Mouse (Mus musculus): ENCODE data around the gene Snx32.
A peak's percentile ranks its signal among the peaks of the same experiment; 100 is the strongest.

The Snx32 gene

GRCm38 (mm10) chr19:5483386-5484359 lies 26.7 kb downstream of the Snx32 start:
- no peak for DNase-seq (ENCODE audit: low read depth)

- no peak for DNase-seq (ENCODE audit: low read depth)
Measured at GRCm38 (mm10) chr19:5481398-5481797, 28.9 kb downstream of the Snx32 start.

- no peak for DNase-seq (ENCODE audit: low read depth)
Measured at GRCm38 (mm10) chr19:5480016-5480415, 30.3 kb downstream of the Snx32 start.

- DNase-seq (ENCODE audit: low read depth) = no peak
Measured at GRCm38 (mm10) chr19:5477668-5478300, 32.6 kb downstream of the Snx32 start.

- no peak for DNase-seq (ENCODE audit: low read depth)
Measured at GRCm38 (mm10) chr19:5477004-5477667, 33.2 kb downstream of the Snx32 start.

GRCm38 (mm10) chr19:5475069-5475714 lies 35.1 kb downstream of the Snx32 start:
- DNase-seq (ENCODE audit: low read depth) = no peak

- DNase-seq (ENCODE audit: low read depth) = peak; percentile 34
Measured at GRCm38 (mm10) chr19:5474281-5475068, 35.9 kb downstream of the Snx32 start.

GRCm38 (mm10) chr19:5473720-5474119 lies 36.6 kb downstream of the Snx32 start, which contains the start of gene Efemp2:
TSS of gene Efemp2 (plus strand) at chr19:5473954.
- peak; percentile 78 for DNase-seq (ENCODE audit: low read depth)

GRCm38 (mm10) chr19:5472857-5473256 lies 37.5 kb downstream of the Snx32 start:
- peak; percentile 35 for DNase-seq (ENCODE audit: low read depth)

GRCm38 (mm10) chr19:5471846-5472245 lies 38.5 kb downstream of the Snx32 start:
- DNase-seq (ENCODE audit: low read depth) = no peak

GRCm38 (mm10) chr19:5468374-5468773 lies 42.0 kb downstream of the Snx32 start, which contains the start of gene Ctsw:
TSS of gene Ctsw (minus strand) at chr19:5468507.
- DNase-seq (ENCODE audit: low read depth) = peak; percentile 60

GRCm38 (mm10) chr19:5466916-5467500 lies 43.3 kb downstream of the Snx32 start:
- peak; percentile 42 for DNase-seq (ENCODE audit: low read depth)

GRCm38 (mm10) chr19:5465037-5465436 lies 45.3 kb downstream of the Snx32 start:
- no peak for DNase-seq (ENCODE audit: low read depth)

GRCm38 (mm10) chr19:5463791-5464562 lies 46.4 kb downstream of the Snx32 start:
- DNase-seq (ENCODE audit: low read depth) = peak; percentile 70

GRCm38 (mm10) chr19:5463212-5463611 lies 47.1 kb downstream of the Snx32 start:
- DNase-seq (ENCODE audit: low read depth) = no peak

- DNase-seq (ENCODE audit: low read depth) = no peak
Measured at GRCm38 (mm10) chr19:5461411-5461810, 48.9 kb downstream of the Snx32 start.

GRCm38 (mm10) chr19:5460465-5460911 lies 49.9 kb downstream of the Snx32 start, which contains the start of gene Fibp:
TSS of gene Fibp (plus strand) at chr19:5460615.
- DNase-seq (ENCODE audit: low read depth) = peak; percentile 92

- DNase-seq (ENCODE audit: low read depth) = no peak
Measured at GRCm38 (mm10) chr19:5459896-5460295, 50.4 kb downstream of the Snx32 start.

GRCm38 (mm10) chr19:5459019-5459418 lies 51.3 kb downstream of the Snx32 start:
- DNase-seq (ENCODE audit: low read depth) = no peak
